Mouse (Mus musculus) kidney, embryonic 14.5 days (tissue): ENCODE results near the gene Dnah5. TPM values are rescaled to one million over a fixed set of nuclear protein-coding genes. Genes with fewer than 3 reads are reported as not detected.
"Not testable (repeated sequence)": the region's sequence is repeated elsewhere in the genome, so short reads cannot be mapped to it uniquely, and the experiment has no call there.

ENCODE experiments used
- ATAC-seq: fragments of 200-750 bp; cut with Nextera tagmentation; 2 replicates; pipeline ENCODE4 v1.8.0; 2017; ENCODE audit warnings: moderate number of reproducible peaks, mild to moderate bottlenecking, moderate TSS enrichment, moderate library complexity; ENCODE audit not compliant: low FRiP score, low TSS enrichment
- H3K27ac ChIP-seq: fragments of 300-500 bp; sonication (generic); 2 replicates; pipeline ENCODE4 v1.5.1; 2014; ENCODE audit warnings: low read depth, mild to moderate bottlenecking, low read length, moderate library complexity, mixed read lengths
- H3K27me3 ChIP-seq: fragments of 300-500 bp; sonication (generic); 2 replicates; pipeline ENCODE4 v1.6.1; 2014; ENCODE audit warnings: mild to moderate bottlenecking, low read length; ENCODE audit not compliant: control insufficient read depth, insufficient read depth
- H3K36me3 ChIP-seq: fragments of 300-500 bp; sonication (generic); 2 replicates; pipeline ENCODE4 v1.6.1; 2014; ENCODE audit warnings: low read length, mixed read lengths; ENCODE audit not compliant: control insufficient read depth, insufficient read depth
- H3K4me1 ChIP-seq: fragments of 300-500 bp; sonication (generic); 2 replicates; pipeline ENCODE4 v1.6.1; 2014; ENCODE audit warnings: low read length, mixed read lengths; ENCODE audit not compliant: control insufficient read depth, insufficient read depth
- H3K4me2 ChIP-seq: fragments of 300-500 bp; sonication (generic); replicated peaks from 2 replicates; pipeline ENCODE4 v1.6.1; 2014; ENCODE audit warnings: low read depth, mild to moderate bottlenecking, low read length
- H3K4me3 ChIP-seq: fragments of 300-500 bp; sonication (generic); 2 replicates; pipeline ENCODE4 v1.5.1; 2014; ENCODE audit warnings: mild to moderate bottlenecking, low read length
- H3K9ac ChIP-seq: fragments of 300-500 bp; sonication (generic); 2 replicates; pipeline ENCODE4 v1.6.1; 2014; ENCODE audit warnings: low read depth, mild to moderate bottlenecking, low read length, moderate library complexity
- H3K9me3 ChIP-seq: fragments of 300-500 bp; sonication (generic); 2 replicates; pipeline ENCODE4 v1.6.1; 2016; ENCODE audit warnings: low read length; ENCODE audit not compliant: control insufficient read depth
- WGBS: fragments of 180-500 bp; shearing (Covaris S2); extraction: QIAGEN DNeasy Blood & Tissue Kit; methylation state at CpG from one replicate; pipeline ENCODE4 v1.1.7; 2014; 5-methylcytosine and 5-hydroxymethylcytosine counted together
- polyA plus RNA-seq: library from polyadenylated mRNA; unstranded; fragments of >200 nt; fragmentation: Nextera tagmentation; extraction: Ambion mirVana; gene quantifications from 2 replicates; pipeline ENCODE4 v1.2.1, GENCODE M21; 2014

The Dnah5 gene
- polyA plus RNA-seq, 1 experiment from 2014 or later: 0.18 TPM

- H3K9me3 ChIP-seq: no peaks in the 10 kb centered on the region
- no peaks in the 10 kb centered on the region for H3K4me1 ChIP-seq
- ATAC-seq: no peak
- 78% methylated on average over 4 of the region's 4 CpGs for WGBS
- no peaks in the 10 kb centered on the region for H3K27me3 ChIP-seq
- H3K9ac ChIP-seq: no peak overlapping the region
- no peak overlapping the region for H3K4me2 ChIP-seq
- no peak overlapping the region for H3K27ac ChIP-seq
- no peaks in the 10 kb centered on the region for H3K36me3 ChIP-seq
- H3K4me3 ChIP-seq: no peak overlapping the region
These were observed 191.9 kb downstream of the Dnah5 start for GRCm38 (mm10) chr15:28395481-28395880.

DNA sequence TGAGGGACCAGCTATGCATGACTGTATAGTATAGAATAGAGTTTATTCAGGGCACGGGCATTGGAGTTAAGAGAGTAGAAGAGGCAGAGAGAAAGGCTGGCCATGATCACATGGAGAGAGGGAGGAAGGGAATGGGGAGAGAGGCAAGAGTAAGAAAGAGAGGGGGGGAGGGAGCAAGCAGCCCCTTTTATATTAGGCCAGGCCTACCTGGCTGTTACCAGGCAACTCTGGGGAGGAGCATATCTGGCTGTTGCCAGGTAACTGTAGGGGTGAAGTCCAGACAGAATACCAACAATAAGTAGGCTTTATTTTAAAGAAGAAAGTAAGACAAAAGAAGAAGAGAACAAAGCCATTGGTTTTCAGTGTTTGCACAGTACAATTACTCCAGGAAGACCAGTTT lies 194.9 kb downstream of the Dnah5 start:
- no peak overlapping the region for H3K27ac ChIP-seq
- no peak overlapping the region for H3K9ac ChIP-seq
- no peaks in the 10 kb centered on the region for H3K27me3 ChIP-seq
- ATAC-seq: no peak
- no peaks in the 10 kb centered on the region for H3K4me1 ChIP-seq
- H3K4me3 ChIP-seq: no peak overlapping the region
- no peaks in the 10 kb centered on the region for H3K9me3 ChIP-seq
- WGBS: 94% methylated on average over 1 of the region's 1 CpGs
- no peaks in the 10 kb centered on the region for H3K36me3 ChIP-seq
- H3K4me2 ChIP-seq: no peak overlapping the region

- no peaks in the 10 kb centered on the region for H3K36me3 ChIP-seq
- no peaks in the 10 kb centered on the region for H3K4me1 ChIP-seq
- no peaks in the 10 kb centered on the region for H3K27me3 ChIP-seq
- no peak overlapping the region for H3K27ac ChIP-seq
- 54% methylated on average over 8 of the region's 8 CpGs for WGBS
- H3K4me2 ChIP-seq: no peak overlapping the region
- no peak for ATAC-seq
- no peak overlapping the region for H3K9ac ChIP-seq
- no peaks in the 10 kb centered on the region for H3K9me3 ChIP-seq
- H3K4me3 ChIP-seq: no peak overlapping the region
These were observed 195.7 kb downstream of the Dnah5 start for GRCm38 (mm10) chr15:28399258-28399657.

- no peak overlapping the region for H3K4me3 ChIP-seq
- no peak for ATAC-seq
- no peaks in the 10 kb centered on the region for H3K36me3 ChIP-seq
- no peak overlapping the region for H3K27ac ChIP-seq
- no peaks in the 10 kb centered on the region for H3K27me3 ChIP-seq
- no peaks in the 10 kb centered on the region for H3K9me3 ChIP-seq
- no peak overlapping the region for H3K9ac ChIP-seq
- no peak overlapping the region for H3K4me2 ChIP-seq
- H3K4me1 ChIP-seq: no peaks in the 10 kb centered on the region
- 81% methylated on average over 3 of the region's 3 CpGs for WGBS
These were observed 201.1 kb downstream of the Dnah5 start for GRCm38 (mm10) chr15:28404630-28405029.

DNA sequence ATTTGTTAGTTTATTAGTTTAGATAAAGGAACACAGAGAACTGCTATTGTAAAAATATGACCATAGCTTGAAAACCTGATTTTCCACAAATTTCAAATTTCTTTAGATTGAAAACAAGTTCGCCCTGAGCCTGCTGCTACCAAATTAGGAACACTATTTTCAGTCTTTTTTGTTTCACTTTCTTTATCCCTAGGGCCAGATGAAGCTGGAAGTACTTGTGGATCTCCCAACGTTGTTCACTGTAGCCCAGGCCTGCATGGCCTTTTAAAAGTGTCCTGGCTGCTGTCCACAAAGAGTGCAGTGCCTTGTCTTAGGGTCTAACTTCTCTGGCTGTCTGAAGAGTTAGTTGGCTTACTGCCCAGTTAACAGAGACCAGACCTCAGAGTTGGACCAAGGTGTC lies 201.6 kb downstream of the Dnah5 start:
- ATAC-seq: no peak
- no peak overlapping the region for H3K27ac ChIP-seq
- no peaks in the 10 kb centered on the region for H3K27me3 ChIP-seq
- no peak overlapping the region for H3K4me3 ChIP-seq
- 69% methylated on average over 2 of the region's 2 CpGs for WGBS
- no peak overlapping the region for H3K4me2 ChIP-seq
- H3K9me3 ChIP-seq: no peaks in the 10 kb centered on the region
- H3K9ac ChIP-seq: no peak overlapping the region
- H3K4me1 ChIP-seq: no peaks in the 10 kb centered on the region
- H3K36me3 ChIP-seq: no peaks in the 10 kb centered on the region

GRCm38 (mm10) chr15:28439702-28440101 lies 236.2 kb downstream of the Dnah5 start:
- H3K4me3 ChIP-seq: no peak overlapping the region
- no peak overlapping the region for H3K9ac ChIP-seq
- no peaks in the 10 kb centered on the region for H3K4me1 ChIP-seq
- 85% methylated on average over 4 of the region's 4 CpGs for WGBS
- H3K36me3 ChIP-seq: no peaks in the 10 kb centered on the region
- ATAC-seq: no peak
- H3K9me3 ChIP-seq: no peaks in the 10 kb centered on the region
- no peak overlapping the region for H3K27ac ChIP-seq
- no peak overlapping the region for H3K4me2 ChIP-seq
- no peaks in the 10 kb centered on the region for H3K27me3 ChIP-seq

DNA sequence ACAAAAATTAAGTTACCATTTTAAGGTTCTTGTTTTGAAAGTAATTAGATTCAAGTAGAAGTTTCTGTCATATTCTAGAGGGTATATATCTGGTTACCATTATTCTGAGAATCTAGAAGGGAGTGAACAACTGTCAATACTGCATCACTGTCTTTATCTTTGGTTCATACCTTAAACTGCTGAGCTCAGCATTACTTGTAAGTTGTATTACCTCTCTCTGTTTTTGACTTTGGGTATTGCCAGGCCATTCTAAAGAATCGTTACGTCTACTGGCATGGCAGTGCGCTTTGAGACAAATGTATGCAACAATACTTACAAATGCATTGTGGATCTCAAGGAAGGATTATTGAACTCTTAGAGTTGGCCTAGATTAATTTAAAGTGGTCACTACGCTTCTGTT lies 240.9 kb downstream of the Dnah5 start:
- WGBS: 90% methylated on average over 4 of the region's 4 CpGs
- Histone ChIP-seq H3K27me3 (no peaks in the 10 kb centered on the region), H3K9me3 (no peaks in the 10 kb centered on the region), H3K36me3 (no peaks in the 10 kb centered on the region), H3K4me1 (no peaks in the 10 kb centered on the region), H3K27ac (no peak overlapping the region), H3K9ac (no peak overlapping the region), H3K4me2 (no peak overlapping the region), H3K4me3 (no peak overlapping the region)
- ATAC-seq: no peak

GRCm38 (mm10) chr15:28461091-28461778 lies 257.7 kb downstream of the Dnah5 start:
- 95% methylated on average over 2 of the region's 2 CpGs for WGBS
- ATAC-seq, H3K9ac ChIP-seq, H3K4me1 ChIP-seq, H3K36me3 ChIP-seq, H3K4me2 ChIP-seq, H3K27ac ChIP-seq, H3K9me3 ChIP-seq, H3K27me3 ChIP-seq, H3K4me3 ChIP-seq: not testable (repeated sequence)

DNA sequence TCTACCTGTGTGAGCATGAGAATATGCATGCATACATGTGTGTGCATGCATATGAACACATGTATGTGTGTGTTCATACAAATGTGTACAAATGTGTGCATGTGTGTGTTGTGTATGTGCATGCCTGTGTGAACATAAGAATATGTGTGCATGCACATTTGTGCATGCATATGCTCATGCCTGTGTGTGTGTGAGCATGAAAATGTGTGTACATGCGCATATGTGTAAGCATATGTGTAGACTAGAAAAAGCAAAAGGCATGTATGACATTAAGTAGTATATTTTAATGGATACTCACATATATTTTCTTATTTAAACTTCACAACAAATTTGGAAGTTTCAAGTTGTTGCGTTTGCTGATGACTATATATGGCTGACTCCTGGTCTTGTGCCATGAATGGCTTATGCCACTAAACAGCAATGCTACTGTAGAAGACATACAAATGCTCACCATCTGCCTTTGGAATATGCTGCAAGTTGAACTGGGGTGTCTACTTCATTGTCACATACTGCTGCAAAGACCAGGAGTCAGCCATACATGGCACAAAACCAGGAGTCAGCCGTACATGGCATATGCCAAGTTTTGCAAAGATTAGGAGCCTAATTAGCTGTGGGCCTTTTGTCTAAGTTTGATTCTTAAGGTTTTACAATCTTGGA lies 263.2 kb downstream of the Dnah5 start:
- WGBS: 92% methylated on average over 3 of the region's 3 CpGs
- no peak overlapping the region for H3K27ac ChIP-seq
- H3K4me2 ChIP-seq: no peak overlapping the region
- H3K27me3 ChIP-seq: no peaks in the 10 kb centered on the region
- H3K9ac ChIP-seq: no peak overlapping the region
- no peaks in the 10 kb centered on the region for H3K4me1 ChIP-seq
- no peak for ATAC-seq
- H3K36me3 ChIP-seq: no peaks in the 10 kb centered on the region
- H3K9me3 ChIP-seq: no peaks in the 10 kb centered on the region
- no peak overlapping the region for H3K4me3 ChIP-seq
